Mouse (Mus musculus) C2C12 (cell line): ENCODE data around the gene Axl. TPM values are rescaled to one million over a fixed set of nuclear protein-coding genes. Genes with fewer than 3 reads are reported as not detected.

Experiments used
- H3K27me3 ChIP-seq: one replicate; pipeline ENCODE4 v1.6.1; 2011; ENCODE audit not compliant: control insufficient read depth, insufficient read depth, insufficient read length
- H3K36me3 ChIP-seq: one replicate; pipeline ENCODE4 v1.6.1; 2011; ENCODE audit not compliant: control insufficient read depth, insufficient read depth
- H3K4me3 ChIP-seq: one replicate; pipeline ENCODE4 v1.5.1; 2011; ENCODE audit warnings: mild to moderate bottlenecking, control low read depth; ENCODE audit not compliant: poor library complexity, insufficient read depth, severe bottlenecking
- H3K79me2 ChIP-seq: one replicate; pipeline ENCODE4 v1.6.1; 2011; ENCODE audit not compliant: control insufficient read depth, insufficient read depth
- H3K79me3 ChIP-seq: one replicate; pipeline ENCODE4 v1.6.1; 2011; ENCODE audit warnings: low read depth, control low read depth
- H3ac ChIP-seq: one replicate; pipeline ENCODE3; 2011; ENCODE audit warnings: low read depth; ENCODE audit not compliant: control insufficient read depth, insufficient read length
- CEBPB ChIP-seq: IDR thresholded peaks from one replicate; pipeline ENCODE4 v1.6.1; 2011; ENCODE audit warnings: low read depth, mild to moderate bottlenecking, control low read depth, moderate library complexity
- CTCF ChIP-seq: IDR thresholded peaks from one replicate; pipeline ENCODE4 v1.5.1; 2011; ENCODE audit not compliant: control insufficient read depth, insufficient read depth, insufficient read length
- FOSL1 ChIP-seq: IDR thresholded peaks from one replicate; pipeline ENCODE4 v1.8.0; 2011; ENCODE audit warnings: mild to moderate bottlenecking, low read length; ENCODE audit not compliant: poor library complexity, insufficient read depth, severe bottlenecking
- MAX ChIP-seq: IDR thresholded peaks from one replicate; pipeline ENCODE4 v1.6.1; 2011; ENCODE audit warnings: mild to moderate bottlenecking, control low read depth
- MYOD1 ChIP-seq: IDR thresholded peaks from one replicate; pipeline ENCODE4 v1.6.1; 2011; ENCODE audit warnings: low read depth; ENCODE audit not compliant: control insufficient read depth, insufficient read length
- MYOG ChIP-seq: IDR thresholded peaks from one replicate; pipeline ENCODE4 v1.6.1; 2011; ENCODE audit not compliant: control insufficient read depth, insufficient read length; ENCODE audit errors: extremely low read depth
- USF1 ChIP-seq: IDR thresholded peaks from one replicate; pipeline ENCODE4 v1.6.1; 2011; ENCODE audit warnings: low read depth, mild to moderate bottlenecking, control low read depth, moderate library complexity
- polyA plus RNA-seq: library from polyadenylated mRNA; unstranded; fragments of >200 nt; fragmentation: generic; extraction: Trizol; gene quantifications from one replicate; pipeline ENCODE4 v1.2.1, GENCODE M21; 2012; ENCODE audit warnings: missing spikeins

Gene Axl
- polyA plus RNA-seq, 1 experiment: 270 TPM

DNA sequence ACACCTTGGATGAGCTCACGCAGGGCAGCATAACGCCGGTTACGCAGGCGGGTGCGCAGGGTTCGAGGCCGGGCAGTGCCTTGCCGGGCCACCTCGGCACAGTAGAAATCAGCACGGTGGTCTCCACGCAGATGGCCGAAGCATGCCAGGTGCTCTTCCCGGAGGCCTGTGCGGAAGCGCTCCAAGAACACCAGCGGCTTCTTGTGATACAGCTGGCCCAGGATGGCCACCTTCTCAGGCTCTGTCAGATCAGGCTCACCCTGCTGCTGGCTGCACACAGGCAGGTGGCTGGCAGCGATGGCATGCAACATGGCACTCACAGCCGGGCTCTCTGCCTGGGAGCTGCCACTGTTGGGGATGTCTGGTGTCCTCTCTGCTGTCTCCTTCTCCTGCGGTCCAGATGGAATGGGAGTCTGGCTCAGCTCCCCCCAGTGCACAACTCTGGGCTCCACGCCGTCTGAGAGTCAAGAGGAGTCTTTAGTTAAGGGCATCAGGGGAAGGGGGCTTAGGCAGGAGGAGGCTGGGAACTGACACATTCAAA is 72.7 kb downstream of the Axl start:
- H3K36me3 ChIP-seq: peaks cover 43% of the 10 kb centered on the region
- no peak overlapping the region for H3ac ChIP-seq
- H3K79me2 ChIP-seq: peaks cover 30% of the 10 kb centered on the region
- H3K4me3 ChIP-seq: no peak overlapping the region
- no peaks in the 10 kb centered on the region for H3K27me3 ChIP-seq
- TF ChIP-seq MYOD1 (no peak), MAX (no peak), CTCF (no peak), MYOG (no peak), USF1 (no peak), FOSL1 (no peak), CEBPB (no peak)
- H3K79me3 ChIP-seq: peaks cover 17% of the 10 kb centered on the region

DNA sequence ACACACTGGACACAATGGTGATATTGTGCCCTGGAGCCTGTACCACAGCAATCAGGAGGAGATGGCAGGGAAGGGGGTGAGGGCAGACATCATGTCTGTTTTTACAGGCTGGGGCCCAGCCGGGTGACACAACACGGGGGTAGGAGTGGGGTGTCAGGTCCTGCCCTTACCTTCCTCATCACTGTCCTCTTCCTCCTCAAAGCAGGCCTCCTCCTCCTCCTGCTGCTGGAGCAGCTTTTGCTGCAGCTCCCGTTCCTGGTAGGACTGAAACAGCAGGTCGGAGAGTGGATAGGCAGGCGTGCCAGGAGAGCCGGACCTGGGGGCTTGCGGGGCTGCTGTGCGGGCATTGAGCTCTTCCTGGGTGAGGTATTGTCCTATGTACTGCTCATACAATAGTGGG is 73.9 kb downstream of the Axl start:
- Histone ChIP-seq H3K27me3 (no peaks in the 10 kb centered on the region), H3ac (no peak overlapping the region), H3K79me2 (peaks cover 30% of the 10 kb centered on the region), H3K4me3 (no peak overlapping the region), H3K79me3 (peaks cover 17% of the 10 kb centered on the region), H3K36me3 (peaks cover 39% of the 10 kb centered on the region)
- TF ChIP-seq USF1: no peak
- TF ChIP-seq CEBPB: no peak
- no peak for TF ChIP-seq MAX
- TF ChIP-seq CTCF: no peak
- no peak for TF ChIP-seq FOSL1
- no peak for TF ChIP-seq MYOG
- no peak for TF ChIP-seq MYOD1

DNA sequence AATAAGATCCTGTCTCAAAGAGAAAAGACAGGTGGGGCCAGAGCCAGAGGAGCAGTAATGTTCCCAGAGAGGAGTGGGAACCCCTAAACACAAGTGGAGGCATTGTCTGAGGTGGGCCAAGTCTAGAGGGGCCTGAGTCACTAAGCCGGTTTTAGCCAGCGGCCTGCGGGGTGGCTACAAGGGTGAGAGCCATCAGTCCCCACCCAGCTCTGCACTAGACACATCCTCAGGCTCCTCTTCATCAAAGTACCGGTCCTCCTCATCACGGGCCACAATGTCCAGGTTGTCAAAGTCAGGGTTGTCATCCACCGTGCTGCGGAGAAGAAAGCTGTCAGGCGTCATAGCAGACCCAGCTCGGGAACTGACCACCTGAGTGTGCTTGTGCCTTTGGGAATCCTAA is 75.7 kb downstream of the Axl start:
- no peaks in the 10 kb centered on the region for H3K27me3 ChIP-seq
- H3ac ChIP-seq: no peak overlapping the region
- H3K4me3 ChIP-seq: no peak overlapping the region
- H3K36me3 ChIP-seq: peaks cover 36% of the 10 kb centered on the region
- TF ChIP-seq CEBPB (no peak), MYOD1 (no peak), USF1 (no peak), MYOG (no peak), CTCF (no peak), FOSL1 (no peak), MAX (no peak)
- H3K79me3 ChIP-seq: peaks cover 10% of the 10 kb centered on the region
- H3K79me2 ChIP-seq: peaks cover 21% of the 10 kb centered on the region

DNA sequence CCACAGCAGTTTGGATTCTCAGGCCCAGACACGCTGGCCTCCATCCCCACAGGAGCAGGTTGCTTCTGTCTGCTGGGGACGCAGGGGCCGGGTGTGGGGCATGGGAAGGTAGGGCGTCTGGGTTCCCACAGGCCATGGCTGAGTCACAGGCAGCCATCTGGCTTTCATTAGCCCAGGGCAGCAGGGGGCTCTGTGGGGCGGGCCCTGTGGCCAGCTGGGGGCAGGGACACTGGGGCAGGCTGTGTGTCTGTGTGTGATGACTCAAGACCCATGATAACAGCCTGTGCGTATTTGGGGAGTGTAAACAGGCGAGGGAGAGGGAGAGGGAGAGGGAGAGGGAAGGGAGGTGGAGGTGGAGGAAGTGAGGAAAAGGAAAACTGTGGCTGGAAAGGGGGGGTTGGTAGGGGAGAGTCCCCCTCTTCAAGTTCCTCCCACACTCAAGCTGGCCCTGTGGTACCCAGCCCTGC is 76.7 kb downstream of the Axl start:
- no peak overlapping the region for H3K4me3 ChIP-seq
- peaks cover 11% of the 10 kb centered on the region for H3K79me2 ChIP-seq
- peak overlapping the region; percentile 25 for H3ac ChIP-seq
- H3K79me3 ChIP-seq: peaks cover 2% of the 10 kb centered on the region
- TF ChIP-seq CEBPB: no peak
- TF ChIP-seq MAX: peak; percentile 37
- H3K27me3 ChIP-seq: no peaks in the 10 kb centered on the region
- peaks cover 36% of the 10 kb centered on the region for H3K36me3 ChIP-seq

DNA sequence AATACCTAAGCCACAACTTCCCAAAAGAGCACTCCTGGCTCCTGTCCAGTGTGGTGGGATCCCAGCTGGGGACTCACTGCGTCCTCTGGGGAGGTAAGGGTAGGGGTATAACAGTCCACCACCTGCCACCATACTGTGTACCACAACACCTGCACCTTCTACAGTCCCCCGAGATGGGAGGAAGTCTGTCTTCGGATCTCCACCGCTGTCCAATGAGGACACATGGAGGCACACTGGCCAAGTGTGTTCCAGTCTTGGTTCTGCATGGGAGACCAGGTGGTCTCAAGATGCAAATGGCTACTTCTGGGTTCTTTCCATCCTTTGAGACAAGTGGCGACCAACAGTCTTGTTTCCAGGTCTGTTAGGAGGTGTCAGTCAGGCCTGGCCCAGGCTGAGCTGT is 77.3 kb downstream of the Axl start:
- no peak overlapping the region for H3ac ChIP-seq

DNA sequence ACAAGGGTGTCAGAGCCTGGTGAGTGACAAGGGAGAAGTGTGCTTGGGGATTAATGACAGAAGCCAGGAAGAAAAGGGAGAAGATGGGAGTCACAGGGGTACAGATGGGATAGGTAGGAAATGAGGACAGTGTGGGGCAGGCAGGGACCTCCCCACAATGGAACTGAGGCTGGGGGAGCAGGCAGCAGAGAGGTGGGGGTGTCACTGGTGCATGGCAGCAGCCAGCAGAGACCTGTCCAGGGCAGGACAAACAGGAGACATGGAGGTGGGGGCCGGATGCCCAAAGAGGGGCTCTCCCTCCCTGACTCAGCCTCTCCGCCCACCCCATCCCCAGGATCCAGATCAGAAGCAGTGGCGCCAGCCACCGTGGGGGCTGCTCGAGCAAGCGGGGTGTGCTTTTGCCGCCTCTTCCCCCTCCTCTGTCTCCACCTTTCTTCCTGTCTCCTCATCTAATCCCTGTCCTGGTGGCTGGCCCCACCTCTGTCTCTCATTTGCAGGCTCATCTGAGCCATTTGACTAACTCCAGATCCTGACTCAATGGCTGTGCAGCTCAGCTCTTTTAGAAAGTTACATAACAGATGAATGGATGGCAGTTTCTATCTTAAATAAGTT is 77.9 kb downstream of the Axl start:
- Histone ChIP-seq H3K27me3 (no peaks in the 10 kb centered on the region), H3K36me3 (peaks cover 30% of the 10 kb centered on the region), H3K79me2 (no peaks in the 10 kb centered on the region), H3ac (peak overlapping the region; percentile 6), H3K4me3 (no peak overlapping the region), H3K79me3 (no peaks in the 10 kb centered on the region)
- TF ChIP-seq MYOG (no peak), FOSL1 (no peak), CEBPB (no peak), CTCF (no peak), MYOD1 (no peak), USF1 (no peak), MAX (no peak)

More for the DNA sequence above, 77.3 kb downstream of the Axl start:
- Histone ChIP-seq H3K79me3 (no peaks in the 10 kb centered on the region), H3K36me3 (peaks cover 33% of the 10 kb centered on the region), H3K27me3 (no peaks in the 10 kb centered on the region), H3K79me2 (peaks cover 5% of the 10 kb centered on the region), H3K4me3 (no peak overlapping the region)
- TF ChIP-seq MYOD1 (no peak), MAX (no peak), FOSL1 (no peak), CEBPB (no peak), MYOG (no peak), USF1 (no peak), CTCF (no peak)
